Mouse (Mus musculus): ENCODE measurements around the gene Gbp5. TPM values are rescaled to one million over a fixed set of nuclear protein-coding genes. Genes with fewer than 3 reads are reported as not detected.
"Not testable (repeated sequence)": the region's sequence is repeated elsewhere in the genome, so short reads cannot be mapped to it uniquely, and the experiment has no call there.

Gene Gbp5
- polyA plus RNA-seq, 1 experiment from 2014 or later = 0.13 TPM

DNA sequence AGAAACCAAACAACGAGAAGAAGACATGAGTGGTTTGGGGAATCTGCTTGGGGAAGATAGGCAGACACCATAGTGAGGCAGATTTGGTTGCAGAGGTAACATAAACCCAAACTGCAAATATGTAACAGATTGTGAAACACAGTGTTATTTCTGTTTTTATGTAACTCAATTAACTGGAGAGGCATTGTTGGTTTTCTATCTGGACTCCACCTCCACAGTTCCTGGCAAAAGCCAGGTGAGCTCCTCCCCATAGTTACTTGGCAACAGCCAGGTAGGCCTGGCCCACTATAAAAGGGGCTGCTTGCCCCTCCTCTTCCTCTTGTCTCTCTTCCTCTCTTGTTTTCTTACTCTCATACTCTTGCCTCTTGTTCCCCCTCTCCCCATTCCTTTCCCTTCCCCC lies 60.8 kb downstream of the Gbp5 start:
- Histone ChIP-seq H3K27ac (no peak overlapping the region), H3K36me3 (no peaks in the 10 kb centered on the region), H3K4me3 (replicated peaks) (no peak overlapping the region), H3K4me2 (no peak overlapping the region), H3K9ac (no peak overlapping the region), H3K4me1 (peaks cover under 1% of the 10 kb centered on the region; the same call in 1 of the 2 replicates), H3K27me3 (replicated peaks) (no peaks in the 10 kb centered on the region), H3K9me3 (no peaks in the 10 kb centered on the region)
- 71% methylated on average over 1 of the region's 1 CpGs for WGBS
- ATAC-seq (ENCODE audit: insufficient read depth, low FRiP score, low read depth) = no peak

DNA sequence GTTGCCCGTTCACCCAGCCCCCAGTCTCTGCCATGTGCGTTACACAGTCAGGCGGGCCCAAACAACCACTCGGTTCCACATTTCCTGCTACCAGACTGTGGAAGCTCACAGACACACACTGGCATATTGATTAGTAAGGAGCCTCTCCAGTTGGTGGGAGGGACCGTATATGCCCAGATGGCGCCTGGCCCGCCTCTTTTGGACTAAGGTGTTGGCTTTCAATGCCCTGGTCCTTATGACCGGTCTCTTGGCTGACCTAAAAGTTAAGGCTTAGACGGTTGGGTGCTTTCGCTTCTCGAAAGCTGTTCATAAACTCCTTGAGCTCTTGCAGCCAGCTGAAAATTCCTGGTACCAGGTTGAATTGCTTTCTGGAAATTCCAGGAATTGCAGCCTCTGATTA lies 61.8 kb downstream of the Gbp5 start:
- H3K4me1 ChIP-seq = peaks cover 6% of the 10 kb centered on the region; the same call in 1 of the 2 replicates
- no peaks in the 10 kb centered on the region for H3K27me3 ChIP-seq (replicated peaks)
- no peak overlapping the region for H3K4me2 ChIP-seq
- WGBS = 90% methylated on average over 11 of the region's 11 CpGs
- no peak overlapping the region for H3K4me3 ChIP-seq (replicated peaks)
- no peak for ATAC-seq (ENCODE audit: insufficient read depth, low FRiP score, low read depth)
- H3K9me3 ChIP-seq = no peaks in the 10 kb centered on the region
- no peak overlapping the region for H3K27ac ChIP-seq
- no peak overlapping the region for H3K9ac ChIP-seq
- no peaks in the 10 kb centered on the region for H3K36me3 ChIP-seq

- Histone ChIP-seq H3K4me2 (peak within 1 kb of the TSS; percentile 57), H3K4me3 (replicated peaks) (peak within 1 kb of the TSS; percentile 43), H3K27ac (peak within 1 kb of the TSS; percentile 57), H3K4me1 (peaks cover 6% of the 10 kb centered on the region; the same call in 1 of the 2 replicates), H3K27me3 (replicated peaks) (no peaks in the 10 kb centered on the region), H3K9ac (no peak within 1 kb of the TSS), H3K9me3 (no peaks in the 10 kb centered on the region), H3K36me3 (no peaks in the 10 kb centered on the region)
- ATAC-seq (ENCODE audit: insufficient read depth, low FRiP score, low read depth) = no peak
- WGBS = 24% methylated on average over 3 of the region's 3 CpGs
These were observed 66.0 kb downstream of the Gbp5 start, which contains the start of gene Gbp3 for GRCm38 (mm10) chr3:142559632-142560228. TSS of gene Gbp3 (plus strand) at chr3:142560026.

DNA sequence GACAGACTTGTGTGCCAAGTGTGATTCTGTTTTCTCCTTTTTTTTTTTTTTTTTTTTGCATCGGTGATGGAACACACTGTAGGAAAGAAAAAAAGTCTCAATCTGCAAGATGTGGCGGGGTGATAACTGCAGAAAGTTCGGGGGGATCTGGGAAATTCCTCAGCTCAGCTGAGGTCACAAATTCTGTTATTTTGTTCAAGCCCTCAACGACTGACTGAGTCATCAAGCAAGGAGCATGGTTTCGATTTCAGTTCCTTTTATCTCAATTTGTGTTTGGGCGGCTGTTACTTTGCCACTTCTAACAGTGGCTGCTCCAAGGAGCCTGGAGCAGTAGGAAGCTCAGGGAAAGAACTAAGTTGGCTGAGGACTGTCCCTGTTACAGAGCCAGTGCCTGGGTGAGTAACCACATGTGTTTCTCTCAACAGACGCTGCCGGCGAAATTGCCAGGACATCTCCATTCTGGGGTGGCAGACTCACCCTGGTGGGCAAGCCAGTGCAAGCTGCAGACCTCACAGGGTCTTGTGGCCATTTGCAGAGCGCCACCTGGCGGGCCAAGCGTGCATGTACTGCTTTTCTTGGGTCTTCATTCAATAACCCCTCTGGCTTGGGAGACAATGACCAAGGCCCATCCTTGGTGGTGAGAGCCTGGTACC lies 66.6 kb downstream of the Gbp5 start:
- Histone ChIP-seq H3K27me3 (replicated peaks) (no peaks in the 10 kb centered on the region), H3K4me3 (replicated peaks) (peak overlapping the region; percentile 43), H3K36me3 (no peaks in the 10 kb centered on the region), H3K9me3 (no peaks in the 10 kb centered on the region), H3K27ac (peak overlapping the region; percentile 57), H3K4me1 (peaks cover 6% of the 10 kb centered on the region; the same call in 1 of the 2 replicates), H3K9ac (no peak overlapping the region), H3K4me2 (peak overlapping the region; percentile 57)
- WGBS = 8% methylated on average over 12 of the region's 12 CpGs
- peak; percentile 71 for ATAC-seq (ENCODE audit: insufficient read depth, low FRiP score, low read depth)

- Histone ChIP-seq H3K36me3 (no peaks in the 10 kb centered on the region), H3K4me1 (peaks cover 6% of the 10 kb centered on the region; the same call in 1 of the 2 replicates), H3K9ac (no peak overlapping the region), H3K27ac (no peak overlapping the region), H3K9me3 (no peaks in the 10 kb centered on the region), H3K4me3 (replicated peaks) (no peak overlapping the region), H3K4me2 (0 out of 2 replicates have a peak overlapping the region, but pooled peaks have one; percentile 57), H3K27me3 (replicated peaks) (no peaks in the 10 kb centered on the region)
- 82% methylated on average over 14 of the region's 14 CpGs for WGBS
- ATAC-seq (ENCODE audit: insufficient read depth, low FRiP score, low read depth) = no peak
These were observed 67.4 kb downstream of the Gbp5 start for GRCm38 (mm10) chr3:142561045-142561646.

- Histone ChIP-seq H3K27ac (no peak overlapping the region), H3K27me3 (replicated peaks) (no peaks in the 10 kb centered on the region), H3K9ac (no peak overlapping the region), H3K36me3 (no peaks in the 10 kb centered on the region), H3K4me3 (replicated peaks) (no peak overlapping the region), H3K4me2 (no peak overlapping the region), H3K4me1 (peaks cover 6% of the 10 kb centered on the region; the same call in 1 of the 2 replicates), H3K9me3 (no peaks in the 10 kb centered on the region)
- no peak for ATAC-seq (ENCODE audit: insufficient read depth, low FRiP score, low read depth)
- WGBS = 79% methylated on average over 7 of the region's 7 CpGs
These were observed 67.9 kb downstream of the Gbp5 start for GRCm38 (mm10) chr3:142561666-142562065.

- H3K27me3 ChIP-seq (replicated peaks); H3K4me1 ChIP-seq; H3K9ac ChIP-seq; H3K9me3 ChIP-seq; ATAC-seq (ENCODE audit: insufficient read depth, low FRiP score, low read depth); H3K4me2 ChIP-seq; H3K27ac ChIP-seq; H3K36me3 ChIP-seq; H3K4me3 ChIP-seq (replicated peaks): not testable (repeated sequence)
- WGBS = 70% methylated on average over 5 of the region's 5 CpGs
These were observed 73.7 kb downstream of the Gbp5 start for GRCm38 (mm10) chr3:142567490-142567889.

GRCm38 (mm10) chr3:142570738-142571137 lies 77.0 kb downstream of the Gbp5 start:
- ATAC-seq (ENCODE audit: insufficient read depth, low FRiP score, low read depth) = no peak
- Histone ChIP-seq H3K4me2 (no peak overlapping the region), H3K4me3 (replicated peaks) (no peak overlapping the region), H3K27me3 (replicated peaks) (no peaks in the 10 kb centered on the region), H3K9me3 (no peaks in the 10 kb centered on the region), H3K27ac (no peak overlapping the region), H3K36me3 (no peaks in the 10 kb centered on the region), H3K9ac (no peak overlapping the region), H3K4me1 (no peaks in the 10 kb centered on the region)
- 90% methylated on average over 4 of the region's 4 CpGs for WGBS

Other genes starting within 250 kb of the Gbp5 start
- 33.4 and 35.9 TPM in 2 replicates for gene Pdlim5, start 98.3 kb upstream of the Gbp5 start, polyA plus RNA-seq (2015; fragmentation: Nextera tagmentation; extraction: Ambion mirVana)
- 5.4 and 5.5 TPM in 2 replicates for gene Gbp7, start 36.4 kb downstream of the Gbp5 start, polyA plus RNA-seq (2015; fragmentation: Nextera tagmentation; extraction: Ambion mirVana)
- 1.6 and 2.2 TPM in 2 replicates for gene Gbp3, start 66.0 kb downstream of the Gbp5 start, polyA plus RNA-seq (2015; fragmentation: Nextera tagmentation; extraction: Ambion mirVana)
- gene Gbp2b, start 100.9 kb downstream of the Gbp5 start, polyA plus RNA-seq (2015; fragmentation: Nextera tagmentation; extraction: Ambion mirVana) = 0.08 TPM in 1 of 2 replicates, not detected in the other
- gene Gbp2, start 126.6 kb downstream of the Gbp5 start, polyA plus RNA-seq (2015; fragmentation: Nextera tagmentation; extraction: Ambion mirVana) = 3.9 and 4.9 TPM in 2 replicates
- 17.7 and 20.6 TPM in 2 replicates for gene Kyat3, start 207.1 kb downstream of the Gbp5 start, polyA plus RNA-seq (2015; fragmentation: Nextera tagmentation; extraction: Ambion mirVana)

All from stomach, embryonic 15.5 days (tissue).